ENCODE assay signal across 8 mouse cellular contexts in the genomic region with DNA sequence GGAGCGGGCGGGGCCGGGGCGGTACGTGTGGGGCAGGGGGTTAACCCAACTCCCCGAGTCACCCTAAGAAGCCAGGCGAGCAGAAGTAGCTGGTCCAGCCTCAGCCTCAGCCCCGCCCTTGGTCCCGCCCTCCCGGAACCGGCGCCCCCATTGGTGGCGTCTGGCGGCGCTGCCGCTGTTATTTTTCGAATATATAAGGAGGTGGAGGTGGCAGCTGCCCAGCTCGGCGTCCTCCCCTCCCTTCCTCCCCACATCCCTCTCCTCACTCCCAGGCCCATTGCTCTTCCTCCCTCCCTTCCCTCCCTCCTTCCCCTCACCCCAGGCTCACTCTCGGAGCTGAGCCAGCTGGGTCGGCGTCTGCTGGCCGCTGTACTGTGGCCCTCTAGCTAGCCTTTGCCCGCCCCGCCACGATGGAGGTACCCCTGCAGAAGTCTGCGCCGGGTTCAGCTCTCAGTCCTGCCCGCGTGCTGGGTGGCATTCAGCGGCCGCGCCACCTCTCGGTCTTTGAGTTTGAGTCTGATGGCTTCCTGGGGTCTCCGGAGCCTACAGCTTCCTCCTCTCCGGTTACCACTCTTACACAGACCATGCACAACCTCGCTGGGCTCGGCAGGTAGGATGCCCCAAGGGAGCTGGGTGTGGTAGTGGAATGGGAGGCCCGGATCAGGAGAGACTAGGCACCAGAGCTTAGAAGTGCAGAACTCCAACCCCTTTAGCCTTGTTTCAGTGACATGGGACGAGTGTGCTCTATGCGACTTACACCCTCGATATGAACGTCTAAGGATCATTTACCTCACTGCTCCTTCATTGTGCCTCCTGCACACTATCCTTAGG. TPM values are rescaled to one million over a fixed set of nuclear protein-coding genes. Genes with fewer than 3 reads are reported as not detected.
DNase-seq lines count a peak whose midpoint lies in the region.

Gene Cdc25b (plus strand): TSS at position 179 of the 831 bp plus-strand sequence.
Gene Spef1 (minus strand): TSS at position 512 of the 831 bp plus-strand sequence.

- DNase-seq in NIH3T3 (ENCODE audit: low read depth), result peak; percentile 94
- DNase-seq in cerebellum, adult 8-10 months, result peak; percentile 78
- peak; percentile 84 for DNase-seq in forelimb bud, embryonic 11.5 days (ENCODE audit: low read depth, low spot score)
- peak; percentile 90 for DNase-seq in heart, postnatal 4 days
- peak; percentile 79 for DNase-seq in layer of hippocampus, adult 9-11 months
- peak; percentile 94 for DNase-seq in lung, postnatal 10 days
- peak; percentile 73 for DNase-seq in ovary, postnatal 14 days (ENCODE audit: low spot score)
- peak; percentile 89 for DNase-seq in thymus, postnatal 14 days

RNA-seq across cellular contexts. Expression of gene Cdc25b, which starts in this region (rescaled TPM):
- 10 to 100 TPM; 23.5 to 34.1 TPM for total RNA-seq in heart, postnatal 4 days (2021)

RNA-seq across cellular contexts. Expression of gene Spef1, which starts in this region (rescaled TPM):
- 1 to 10 TPM; 6.3 to 7.2 TPM for total RNA-seq in heart, postnatal 4 days (2021)

Comparison
In these comparisons a context has a peak if more than half of its experiments do, and no peak if none do; other contexts are left out.
1. Peak in every context shown above with its lines: DNase-seq.